Mouse (Mus musculus) testis, adult 2 months (tissue): Measurements from ENCODE around the gene Trim7. TPM values are rescaled to one million over a fixed set of nuclear protein-coding genes. Genes with fewer than 3 reads are reported as not detected.
"Not testable (repeated sequence)": the region's sequence is repeated elsewhere in the genome, so short reads cannot be mapped to it uniquely, and the experiment has no call there.

Source experiments
- H3K27ac ChIP-seq: fragments of 200-500 bp; 2 replicates; pipeline ENCODE4 v1.5.1; 2012; ENCODE audit warnings: low read depth, low read length; ENCODE audit not compliant: control insufficient read depth, insufficient read depth
- H3K27me3 ChIP-seq: fragments of 200-500 bp; 2 replicates; pipeline ENCODE4 v1.6.1; 2012; ENCODE audit warnings: mild to moderate bottlenecking, low read length, moderate library complexity; ENCODE audit not compliant: control insufficient read depth, insufficient read depth
- H3K36me3 ChIP-seq: fragments of 200-500 bp; 2 replicates; pipeline ENCODE4 v1.6.1; 2012; ENCODE audit warnings: mild to moderate bottlenecking, low read length; ENCODE audit not compliant: control insufficient read depth, insufficient read depth
- H3K4me1 ChIP-seq: fragments of 200-500 bp; 2 replicates; pipeline ENCODE4 v1.6.1; 2012; ENCODE audit warnings: low read length; ENCODE audit not compliant: control insufficient read depth, insufficient read depth
- H3K4me3 ChIP-seq: fragments of 200-500 bp; 2 replicates; pipeline ENCODE4 v1.5.1; 2012; ENCODE audit warnings: low read depth, mild to moderate bottlenecking, low read length, moderate library complexity, mixed read lengths; ENCODE audit not compliant: control insufficient read depth
- CTCF ChIP-seq: fragments of 200-500 bp; IDR thresholded peaks from 2 replicates; pipeline ENCODE4 v1.5.1; 2012; ENCODE audit warnings: low read depth, mild to moderate bottlenecking, inconsistent platforms, low read length, moderate library complexity; ENCODE audit not compliant: control insufficient read depth, insufficient read depth, insufficient replicate concordance
- POLR2A ChIP-seq: fragments of 200-500 bp; IDR thresholded peaks from 2 replicates; pipeline ENCODE4 v1.6.1; 2012; ENCODE audit warnings: low read depth, mild to moderate bottlenecking, inconsistent platforms, low read length, moderate library complexity; ENCODE audit not compliant: control insufficient read depth
- polyA plus RNA-seq: library from polyadenylated mRNA; depleted of rRNA; stranded (reverse); fragments of >200 nt; gene quantifications from 2 replicates; pipeline ENCODE4 v1.2.3, GENCODE M21; 2012

The Trim7 gene
- polyA plus RNA-seq, 1 experiment: 18.3 TPM

DNA sequence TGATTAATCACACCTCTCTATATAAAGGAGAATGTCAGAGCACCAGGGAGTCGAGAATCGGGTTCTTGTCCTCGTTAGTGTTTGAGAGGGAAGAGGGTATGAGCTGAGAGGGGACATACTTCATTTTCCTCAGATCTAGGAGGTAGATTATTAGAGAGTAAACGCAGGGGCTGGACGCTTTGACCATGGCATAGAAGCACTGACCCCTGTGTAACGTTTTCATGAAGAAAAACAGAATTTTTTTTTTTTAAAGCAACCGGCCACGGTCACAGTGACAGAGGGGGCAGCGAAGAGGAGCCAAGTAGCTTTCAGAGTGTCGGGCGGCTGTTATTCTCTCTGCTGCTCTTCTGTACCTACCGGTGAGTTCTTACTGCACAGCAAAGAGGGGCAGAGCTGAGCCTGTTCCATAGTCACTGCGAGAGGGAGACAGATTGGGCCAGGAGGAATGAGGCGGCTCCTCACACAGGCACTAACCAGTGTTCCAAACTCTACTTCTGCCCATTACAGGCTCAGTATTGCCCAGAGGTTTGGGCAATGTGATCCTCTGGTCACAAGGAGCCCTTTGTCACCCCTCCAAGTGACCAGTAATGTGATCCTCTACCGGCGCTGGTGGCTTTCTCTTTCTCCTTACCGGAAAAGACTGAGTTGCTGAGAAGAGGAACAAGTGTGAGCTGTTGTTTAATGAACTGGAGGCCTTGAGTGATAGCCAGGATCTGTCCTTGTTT is 46.0 kb downstream of the Trim7 start:
- H3K27ac ChIP-seq: peak overlapping the region; percentile 81
- TF ChIP-seq CTCF: no peak
- TF ChIP-seq POLR2A: no peak
- H3K4me3 ChIP-seq: peak overlapping the region; percentile 71
- no peaks in the 10 kb centered on the region for H3K27me3 ChIP-seq
- H3K36me3 ChIP-seq: no peaks in the 10 kb centered on the region
- peaks cover 13% of the 10 kb centered on the region for H3K4me1 ChIP-seq

GRCm38 (mm10) chr11:48872695-48873300 is 46.9 kb downstream of the Trim7 start:
- Histone ChIP-seq H3K4me3 (no peak overlapping the region), H3K27me3 (no peaks in the 10 kb centered on the region), H3K36me3 (no peaks in the 10 kb centered on the region), H3K27ac (peak overlapping the region; percentile 62), H3K4me1 (peaks cover 13% of the 10 kb centered on the region)
- no peak for TF ChIP-seq POLR2A
- TF ChIP-seq CTCF: no peak

GRCm38 (mm10) chr11:48873591-48874290 is 47.8 kb downstream of the Trim7 start:
- Histone ChIP-seq H3K36me3 (no peaks in the 10 kb centered on the region), H3K27ac (no peak overlapping the region), H3K27me3 (no peaks in the 10 kb centered on the region), H3K4me1 (peaks cover 13% of the 10 kb centered on the region), H3K4me3 (no peak overlapping the region)
- TF ChIP-seq POLR2A (no peak), CTCF (no peak)

GRCm38 (mm10) chr11:48874465-48874864 is 48.5 kb downstream of the Trim7 start:
- H3K36me3 ChIP-seq: no peaks in the 10 kb centered on the region
- TF ChIP-seq CTCF (no peak), POLR2A (no peak)
- H3K4me1 ChIP-seq: peaks cover 13% of the 10 kb centered on the region
- H3K4me3 ChIP-seq: 0 out of 2 replicates have a peak overlapping the region, but pooled peaks have one; percentile 4
- no peak overlapping the region for H3K27ac ChIP-seq
- H3K27me3 ChIP-seq: no peaks in the 10 kb centered on the region

GRCm38 (mm10) chr11:48875343-48875837 is 49.5 kb downstream of the Trim7 start:
- not testable (repeated sequence) for H3K27me3 ChIP-seq, H3K27ac ChIP-seq, H3K36me3 ChIP-seq, H3K4me3 ChIP-seq
- H3K4me1 ChIP-seq: peaks cover 13% of the 10 kb centered on the region

GRCm38 (mm10) chr11:48876680-48877079 is 50.7 kb downstream of the Trim7 start:
- Histone ChIP-seq H3K4me1 (peaks cover 6% of the 10 kb centered on the region), H3K27ac (no peak overlapping the region), H3K27me3 (no peaks in the 10 kb centered on the region), H3K36me3 (no peaks in the 10 kb centered on the region), H3K4me3 (no peak overlapping the region)
- no peak for TF ChIP-seq CTCF
- TF ChIP-seq POLR2A: no peak

DNA sequence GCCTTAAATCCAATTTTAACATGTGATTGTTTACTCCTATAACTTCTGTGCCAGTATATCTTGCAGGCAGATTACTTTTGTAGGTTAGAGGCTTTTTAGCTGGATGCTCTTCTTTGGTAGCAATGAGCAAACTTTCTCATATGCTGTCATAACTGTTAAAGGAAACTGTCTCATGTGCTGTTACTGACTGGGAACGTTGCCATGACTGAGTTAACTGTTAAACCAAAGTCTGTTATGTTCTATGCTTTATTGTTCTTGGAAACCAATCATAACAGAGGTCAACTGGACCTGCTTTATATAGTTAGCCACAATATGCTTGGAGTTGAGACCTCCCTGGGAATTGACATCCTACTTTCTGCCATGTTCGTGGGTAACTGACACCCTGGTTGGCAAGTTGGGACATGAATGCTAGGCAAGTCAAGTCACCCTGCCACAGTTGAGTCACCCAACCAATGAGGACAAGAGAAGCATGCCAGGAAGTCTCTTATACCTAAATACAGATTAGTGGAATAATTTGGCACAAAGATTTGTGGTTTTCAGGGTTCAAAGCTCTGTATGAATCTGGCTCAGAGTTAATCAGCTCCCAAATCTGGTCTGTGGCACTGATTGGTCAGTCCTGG is 73.0 kb downstream of the Trim7 start:
- Histone ChIP-seq H3K4me1 (no peaks in the 10 kb centered on the region), H3K27ac (no peak overlapping the region), H3K27me3 (no peaks in the 10 kb centered on the region), H3K36me3 (no peaks in the 10 kb centered on the region), H3K4me3 (no peak overlapping the region)
- no peak for TF ChIP-seq CTCF
- no peak for TF ChIP-seq POLR2A

DNA sequence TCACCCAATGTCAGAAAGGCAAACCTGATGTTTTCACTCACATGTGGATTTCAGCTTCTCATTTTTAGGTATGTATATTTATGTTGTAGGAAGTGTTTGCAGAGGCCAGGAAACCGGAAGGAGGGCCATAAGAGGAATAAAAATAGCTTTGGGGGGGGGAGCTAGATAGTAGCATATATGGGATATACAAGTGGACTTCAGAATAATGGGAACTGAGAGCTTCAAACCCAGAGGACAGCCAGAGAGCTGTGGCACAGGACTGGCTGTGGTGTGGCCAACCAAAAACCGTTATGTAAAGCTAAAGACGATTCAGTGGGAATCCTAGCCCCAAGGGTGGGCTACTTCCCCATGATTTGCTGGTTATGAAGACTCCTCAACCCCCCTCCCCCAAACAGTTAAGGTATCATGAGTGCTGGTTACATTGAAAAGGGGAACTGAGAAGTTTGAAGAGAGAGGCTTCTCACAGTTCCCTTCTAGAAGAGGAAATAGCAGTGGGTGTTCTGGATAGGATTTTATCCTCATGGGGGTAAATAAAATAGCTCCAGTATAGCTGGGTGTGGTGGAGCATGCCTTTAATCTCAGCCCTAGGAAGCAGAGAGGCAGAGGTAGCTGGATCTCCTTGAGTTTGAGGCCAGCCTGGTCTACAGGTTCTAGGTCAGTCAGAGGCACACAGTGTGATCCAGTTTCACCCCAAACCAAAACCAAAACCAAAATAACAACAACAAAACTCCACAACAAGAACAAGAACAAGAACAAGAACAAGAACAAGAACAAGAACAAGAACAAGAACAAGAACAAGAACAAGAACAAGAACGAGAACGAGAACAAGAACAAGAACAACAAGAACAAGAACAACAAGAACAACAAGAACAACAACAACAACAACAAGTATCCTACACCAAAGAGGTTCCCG is 75.0 kb downstream of the Trim7 start:
- H3K4me1 ChIP-seq: not testable (repeated sequence)

DNA sequence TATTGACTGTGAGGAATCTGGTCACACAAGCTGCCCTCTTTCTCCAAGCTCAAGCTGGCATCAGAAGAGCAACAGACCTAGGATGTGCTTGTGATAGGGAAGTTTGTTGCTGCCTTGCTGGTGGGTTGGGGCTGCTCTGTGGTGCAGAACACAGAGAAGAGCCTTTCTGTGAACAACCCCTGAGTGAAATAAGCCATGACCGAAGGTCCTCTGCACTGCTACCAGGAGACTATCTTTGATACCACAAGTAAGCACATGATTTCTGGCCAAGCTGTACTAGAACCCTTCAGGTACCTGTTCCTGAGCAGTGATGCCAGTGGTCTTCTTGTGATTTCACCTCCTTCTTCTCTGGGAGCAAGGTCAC is 75.6 kb downstream of the Trim7 start:
- H3K4me3 ChIP-seq, H3K4me1 ChIP-seq, H3K36me3 ChIP-seq, H3K27ac ChIP-seq, H3K27me3 ChIP-seq: not testable (repeated sequence)

More for the DNA sequence above, 75.0 kb downstream of the Trim7 start:
- H3K27ac ChIP-seq, H3K27me3 ChIP-seq, H3K4me3 ChIP-seq, H3K36me3 ChIP-seq: not testable (repeated sequence)
